Mouse (Mus musculus): ENCODE results near the gene Cdh24. TPM values are rescaled to one million over a fixed set of nuclear protein-coding genes. Genes with fewer than 3 reads are reported as not detected.

Gene Cdh24
- polyA plus RNA-seq, 1 experiment, result 138 TPM

- no peak for DNase-seq
- TF ChIP-seq CTCF (IDR thresholded peaks at IDR 0.05; ENCODE audit: borderline replicate concordance, control insufficient read depth, extremely low read depth, insufficient read depth, low read length, poor library complexity), result no peak
- TF ChIP-seq POLR2A (IDR thresholded peaks at IDR 0.05; ENCODE audit: control insufficient read depth, extremely low read depth, insufficient read depth, low read length, poor library complexity), result no peak
- 99% methylated on average over 3 of the region's 3 CpGs for WGBS
Observed at GRCm38 (mm10) chr14:54594055-54594454, 47.1 kb downstream of the Cdh24 start.

GRCm38 (mm10) chr14:54592319-54592934 lies 48.7 kb downstream of the Cdh24 start:
- Histone ChIP-seq H3K36me3 (ENCODE audit: control insufficient read depth, insufficient read depth, low read length) (no peaks in the 10 kb centered on the region), H3K27ac (ENCODE audit: control insufficient read depth, insufficient read depth, low read length) (no peak overlapping the region), H3K27me3 (ENCODE audit: control insufficient read depth, insufficient read depth, low read length) (no peaks in the 10 kb centered on the region), H3K4me3 (ENCODE audit: control insufficient read depth, insufficient read depth, low read length) (no peak overlapping the region), H3K4me1 (replicated peaks; ENCODE audit: control insufficient read depth, insufficient read depth, low read length) (no peaks in the 10 kb centered on the region)
- TF ChIP-seq POLR2A (IDR thresholded peaks at IDR 0.05; ENCODE audit: control insufficient read depth, extremely low read depth, insufficient read depth, low read length, poor library complexity) (no peak), CTCF (IDR thresholded peaks at IDR 0.05; ENCODE audit: borderline replicate concordance, control insufficient read depth, extremely low read depth, insufficient read depth, low read length, poor library complexity) (no peak)
- WGBS, result 49% methylated on average over 10 of the region's 10 CpGs
- DNase-seq, result no peak

More at GRCm38 (mm10) chr14:54594055-54594454, 47.1 kb downstream of the Cdh24 start:
- Histone ChIP-seq H3K36me3 (ENCODE audit: control insufficient read depth, insufficient read depth, low read length) (no peaks in the 10 kb centered on the region), H3K4me1 (replicated peaks; ENCODE audit: control insufficient read depth, insufficient read depth, low read length) (no peaks in the 10 kb centered on the region), H3K27me3 (ENCODE audit: control insufficient read depth, insufficient read depth, low read length) (no peaks in the 10 kb centered on the region), H3K4me3 (ENCODE audit: control insufficient read depth, insufficient read depth, low read length) (no peak overlapping the region), H3K27ac (ENCODE audit: control insufficient read depth, insufficient read depth, low read length) (no peak overlapping the region)

- no peaks in the 10 kb centered on the region for H3K27me3 ChIP-seq (ENCODE audit: control insufficient read depth, insufficient read depth, low read length)
- WGBS, result 98% methylated on average over 16 of the region's 16 CpGs
Observed at GRCm38 (mm10) chr14:54591056-54591455, 50.1 kb downstream of the Cdh24 start.

GRCm38 (mm10) chr14:54583681-54584338 lies 57.4 kb downstream of the Cdh24 start:
- peak; percentile 54; the same call in 1 of the 2 replicates for TF ChIP-seq CTCF (IDR thresholded peaks at IDR 0.05; ENCODE audit: borderline replicate concordance, control insufficient read depth, extremely low read depth, insufficient read depth, low read length, poor library complexity)
- no peak for TF ChIP-seq POLR2A (IDR thresholded peaks at IDR 0.05; ENCODE audit: control insufficient read depth, extremely low read depth, insufficient read depth, low read length, poor library complexity)
- 77% methylated on average over 7 of the region's 7 CpGs for WGBS
- peak; percentile 51 for DNase-seq
- Histone ChIP-seq H3K36me3 (ENCODE audit: control insufficient read depth, insufficient read depth, low read length) (no peaks in the 10 kb centered on the region), H3K4me3 (ENCODE audit: control insufficient read depth, insufficient read depth, low read length) (no peak overlapping the region), H3K4me1 (replicated peaks; ENCODE audit: control insufficient read depth, insufficient read depth, low read length) (no peaks in the 10 kb centered on the region), H3K27me3 (ENCODE audit: control insufficient read depth, insufficient read depth, low read length) (no peaks in the 10 kb centered on the region), H3K27ac (ENCODE audit: control insufficient read depth, insufficient read depth, low read length) (no peak overlapping the region)

More at GRCm38 (mm10) chr14:54591056-54591455, 50.1 kb downstream of the Cdh24 start:
- H3K4me1 ChIP-seq (replicated peaks; ENCODE audit: control insufficient read depth, insufficient read depth, low read length), result no peaks in the 10 kb centered on the region
- TF ChIP-seq POLR2A (IDR thresholded peaks at IDR 0.05; ENCODE audit: control insufficient read depth, extremely low read depth, insufficient read depth, low read length, poor library complexity) (no peak), CTCF (IDR thresholded peaks at IDR 0.05; ENCODE audit: borderline replicate concordance, control insufficient read depth, extremely low read depth, insufficient read depth, low read length, poor library complexity) (no peak)
- no peaks in the 10 kb centered on the region for H3K36me3 ChIP-seq (ENCODE audit: control insufficient read depth, insufficient read depth, low read length)
- H3K4me3 ChIP-seq (ENCODE audit: control insufficient read depth, insufficient read depth, low read length), result no peak overlapping the region
- H3K27ac ChIP-seq (ENCODE audit: control insufficient read depth, insufficient read depth, low read length), result no peak overlapping the region
- DNase-seq, result no peak

- Histone ChIP-seq H3K4me3 (ENCODE audit: control insufficient read depth, insufficient read depth, low read length) (no peak overlapping the region), H3K27ac (ENCODE audit: control insufficient read depth, insufficient read depth, low read length) (no peak overlapping the region), H3K36me3 (ENCODE audit: control insufficient read depth, insufficient read depth, low read length) (no peaks in the 10 kb centered on the region), H3K27me3 (ENCODE audit: control insufficient read depth, insufficient read depth, low read length) (no peaks in the 10 kb centered on the region; the same call in 1 of the 2 replicates), H3K4me1 (replicated peaks; ENCODE audit: control insufficient read depth, insufficient read depth, low read length) (peaks cover 4% of the 10 kb centered on the region)
- TF ChIP-seq CTCF (IDR thresholded peaks at IDR 0.05; ENCODE audit: borderline replicate concordance, control insufficient read depth, extremely low read depth, insufficient read depth, low read length, poor library complexity) (no peak), POLR2A (IDR thresholded peaks at IDR 0.05; ENCODE audit: control insufficient read depth, extremely low read depth, insufficient read depth, low read length, poor library complexity) (no peak)
- 97% methylated on average over 9 of the region's 9 CpGs for WGBS
- no peak for DNase-seq
Observed at GRCm38 (mm10) chr14:54582536-54582935, 58.6 kb downstream of the Cdh24 start.

Other genes with a start within 250 kb of the Cdh24 start
- gene Slc7a7, start 223.6 kb downstream of the Cdh24 start, polyA plus RNA-seq (2012; rRNA removed), result 24.2 and 29.3 TPM in 2 replicates
- gene Mrpl52, start 214.5 kb downstream of the Cdh24 start, polyA plus RNA-seq (2012; rRNA removed), result 211 and 214 TPM in 2 replicates
- gene Mmp14, start 209.8 kb downstream of the Cdh24 start, polyA plus RNA-seq (2012; rRNA removed), result 76.5 and 89.3 TPM in 2 replicates
- 308 and 317 TPM in 2 replicates for gene Lrp10, start 177.2 kb downstream of the Cdh24 start, polyA plus RNA-seq (2012; rRNA removed)
- gene Rem2, start 165.3 kb downstream of the Cdh24 start, polyA plus RNA-seq (2012; rRNA removed), result 0.82 and 1.00 TPM in 2 replicates
- 48.9 and 50.5 TPM in 2 replicates for gene Prmt5, start 123.8 kb downstream of the Cdh24 start, polyA plus RNA-seq (2012; rRNA removed)
- 47.2 and 61.5 TPM in 2 replicates for gene Haus4, start 86.7 kb downstream of the Cdh24 start, polyA plus RNA-seq (2012; rRNA removed)
- 13.9 and 17.6 TPM in 2 replicates for gene Ajuba, start 63.8 kb downstream of the Cdh24 start, polyA plus RNA-seq (2012; rRNA removed)
- gene 4931414P19Rik, start 35.4 kb downstream of the Cdh24 start, polyA plus RNA-seq (2012; rRNA removed), result 8.7 and 9.8 TPM in 2 replicates
- gene Psmb5, start 23.3 kb downstream of the Cdh24 start, polyA plus RNA-seq (2012; rRNA removed), result 239 and 266 TPM in 2 replicates
- 67.6 and 92.4 TPM in 2 replicates for gene Psmb11, start 19.9 kb downstream of the Cdh24 start, polyA plus RNA-seq (2012; rRNA removed)
- gene Gm17606, start 412 bp downstream of the Cdh24 start, polyA plus RNA-seq (2012; rRNA removed), result not detected in 2 replicates
- gene 1700123O20Rik, start 44.9 kb upstream of the Cdh24 start, polyA plus RNA-seq (2012; rRNA removed), result 80.2 and 92.8 TPM in 2 replicates
- 238 and 263 TPM in 2 replicates for gene Acin1, start 45.6 kb upstream of the Cdh24 start, polyA plus RNA-seq (2012; rRNA removed)
- 0.09 and 0.14 TPM in 2 replicates for gene Gm29776, start 57.5 kb upstream of the Cdh24 start, polyA plus RNA-seq (2012; rRNA removed)
- gene Cebpe, start 70.8 kb upstream of the Cdh24 start, polyA plus RNA-seq (2012; rRNA removed), result 2.1 and 2.7 TPM in 2 replicates
- 10.0 and 11.6 TPM in 2 replicates for gene Slc7a8, start 140.6 kb upstream of the Cdh24 start, polyA plus RNA-seq (2012; rRNA removed)
- 0.15 TPM in 1 of 2 replicates, not detected in the other for gene Rnf212b, start 172.8 kb upstream of the Cdh24 start, polyA plus RNA-seq (2012; rRNA removed)
- gene Homez, start 229.6 kb upstream of the Cdh24 start, polyA plus RNA-seq (2012; rRNA removed), result 4.7 and 5.9 TPM in 2 replicates
- 14.3 and 18.2 TPM in 2 replicates for gene Ppp1r3e, start 236.2 kb upstream of the Cdh24 start, polyA plus RNA-seq (2012; rRNA removed)
- 21.4 and 23.5 TPM in 2 replicates for gene Bcl2l2, start 242.0 kb upstream of the Cdh24 start, polyA plus RNA-seq (2012; rRNA removed)
- 0.28 and 1.9 TPM in 2 replicates for gene Gm20521, start 242.1 kb upstream of the Cdh24 start, polyA plus RNA-seq (2012; rRNA removed)